Mouse (Mus musculus): ENCODE measurements around the gene Srsf9.

Gene Srsf9

GRCm38 (mm10) chr5:115326256-115326831 is 633 bp upstream of the Srsf9 start:
- DNase-seq (ENCODE audit: low spot score), result no peak

- DNase-seq (ENCODE audit: low spot score), result peak; percentile 33
These were observed 902 bp downstream of the Srsf9 start for GRCm38 (mm10) chr5:115327610-115328548.

- no peak for DNase-seq (ENCODE audit: low spot score)
These were observed 4.0 kb downstream of the Srsf9 start for GRCm38 (mm10) chr5:115330955-115331354.

- DNase-seq (ENCODE audit: low spot score), result no peak
These were observed 6.6 kb downstream of the Srsf9 start for GRCm38 (mm10) chr5:115333626-115334025.

GRCm38 (mm10) chr5:115340007-115340406 is 13.0 kb downstream of the Srsf9 start:
- DNase-seq (ENCODE audit: low spot score), result no peak

- DNase-seq (ENCODE audit: low spot score), result peak; percentile 91
These were observed 13.8 kb downstream of the Srsf9 start, which contains the start of the genes Gatc and Triap1 for GRCm38 (mm10) chr5:115340577-115341313. Gene Gatc, minus strand, starts transcription at chr5:115341178. Gene Triap1, plus strand, starts transcription at chr5:115341225.

- no peak for DNase-seq (ENCODE audit: low spot score)
These were observed 14.6 kb downstream of the Srsf9 start for GRCm38 (mm10) chr5:115341314-115342165.

GRCm38 (mm10) chr5:115347564-115347963 is 20.6 kb downstream of the Srsf9 start:
- DNase-seq (ENCODE audit: low spot score), result peak; percentile 93

- peak; percentile 100 for DNase-seq (ENCODE audit: low spot score)
These were observed 21.7 kb downstream of the Srsf9 start, which contains the start of gene Cox6a1 for GRCm38 (mm10) chr5:115348546-115349224. Gene Cox6a1, minus strand, starts transcription at chr5:115348981.

GRCm38 (mm10) chr5:115349225-115349555 is 22.2 kb downstream of the Srsf9 start:
- DNase-seq (ENCODE audit: low spot score), result no peak

- DNase-seq (ENCODE audit: low spot score), result no peak
These were observed 24.4 kb downstream of the Srsf9 start for GRCm38 (mm10) chr5:115351348-115351747.

GRCm38 (mm10) chr5:115355070-115355469 is 28.1 kb downstream of the Srsf9 start:
- no peak for DNase-seq (ENCODE audit: low spot score)

GRCm38 (mm10) chr5:115358872-115359271 is 31.9 kb downstream of the Srsf9 start:
- DNase-seq (ENCODE audit: low spot score), result peak; percentile 92

GRCm38 (mm10) chr5:115359438-115359837 is 32.5 kb downstream of the Srsf9 start:
- no peak for DNase-seq (ENCODE audit: low spot score)

- no peak for DNase-seq (ENCODE audit: low spot score)
These were observed 32.9 kb downstream of the Srsf9 start for GRCm38 (mm10) chr5:115359851-115360372.

GRCm38 (mm10) chr5:115362216-115362615 is 35.2 kb downstream of the Srsf9 start:
- DNase-seq (ENCODE audit: low spot score), result no peak

- no peak for DNase-seq (ENCODE audit: low spot score)
These were observed 36.1 kb downstream of the Srsf9 start for GRCm38 (mm10) chr5:115362819-115363714.

GRCm38 (mm10) chr5:115364782-115365181 is 37.8 kb downstream of the Srsf9 start:
- no peak for DNase-seq (ENCODE audit: low spot score)

GRCm38 (mm10) chr5:115371736-115372135 is 44.8 kb downstream of the Srsf9 start:
- DNase-seq (ENCODE audit: low spot score), result no peak
